Mouse (Mus musculus) limb, embryonic 14.5 days (tissue): Measurements from ENCODE around the gene Anxa3. TPM values are rescaled to one million over a fixed set of nuclear protein-coding genes. Genes with fewer than 3 reads are reported as not detected.

ENCODE experiments used
- ATAC-seq: fragments of 200-750 bp; cut with Nextera tagmentation; 2 replicates; pipeline ENCODE4 v1.8.0; 2017; ENCODE audit warnings: low read depth, moderate number of reproducible peaks, moderate TSS enrichment; ENCODE audit not compliant: low FRiP score
- DNase-seq: peaks from one replicate; pipeline ENCODE4 v3.0.0-alpha.2; 2015; ENCODE audit warnings: low spot score
- H3K27ac ChIP-seq: fragments of 300-500 bp; sonication (generic); replicated peaks from 2 replicates; pipeline ENCODE4 v1.5.1; 2014; ENCODE audit warnings: low read depth, mild to moderate bottlenecking, low read length, moderate library complexity, mixed read lengths
- H3K27me3 ChIP-seq: fragments of 300-500 bp; sonication (generic); 2 replicates; pipeline ENCODE4 v1.6.1; 2014; ENCODE audit warnings: low read length, mixed read lengths; ENCODE audit not compliant: control insufficient read depth, insufficient read depth
- H3K36me3 ChIP-seq: fragments of 300-500 bp; sonication (generic); 2 replicates; pipeline ENCODE4 v1.6.1; 2014; ENCODE audit warnings: mild to moderate bottlenecking, low read length, moderate library complexity, mixed read lengths; ENCODE audit not compliant: control insufficient read depth, insufficient read depth
- H3K4me1 ChIP-seq: fragments of 300-500 bp; sonication (generic); 2 replicates; pipeline ENCODE4 v1.6.1; 2014; ENCODE audit warnings: antibody characterized with exemption, low read length, mixed read lengths; ENCODE audit not compliant: control insufficient read depth, insufficient read depth
- H3K4me2 ChIP-seq: fragments of 300-500 bp; sonication (generic); replicated peaks from 2 replicates; pipeline ENCODE4 v1.6.1; 2014; ENCODE audit warnings: low read depth, mild to moderate bottlenecking, low read length, moderate library complexity; ENCODE audit not compliant: severe bottlenecking
- H3K4me3 ChIP-seq: fragments of 300-500 bp; sonication (generic); replicated peaks from 2 replicates; pipeline ENCODE4 v1.5.1; 2014; ENCODE audit warnings: low read length
- H3K9ac ChIP-seq: fragments of 300-500 bp; sonication (generic); 2 replicates; pipeline ENCODE4 v1.6.1; 2014; ENCODE audit warnings: mild to moderate bottlenecking, low read depth, low read length, moderate library complexity; ENCODE audit not compliant: severe bottlenecking
- H3K9me3 ChIP-seq: fragments of 300-500 bp; sonication (generic); 2 replicates; pipeline ENCODE4 v1.6.1; 2016; ENCODE audit warnings: low read length; ENCODE audit not compliant: control insufficient read depth
- POLR2A ChIP-seq: fragments of 200-500 bp; IDR thresholded peaks from 2 replicates; pipeline ENCODE4 v1.8.0; 2012; ENCODE audit warnings: inconsistent platforms, mild to moderate bottlenecking, moderate library complexity, borderline replicate concordance; ENCODE audit not compliant: insufficient read depth, insufficient read length; ENCODE audit errors: extremely low read depth
- WGBS: fragments of 180-500 bp; shearing (Covaris S2); extraction: QIAGEN DNeasy Blood & Tissue Kit; methylation state at CpG from one replicate; pipeline ENCODE4 v1.1.7; 2014; 5-methylcytosine and 5-hydroxymethylcytosine counted together
- polyA plus RNA-seq, 2 experiments: library from polyadenylated mRNA; depleted of rRNA in 1 of 2; stranded (reverse) in 1 of 2; unstranded in 1 of 2; fragments of >200 nt; fragmentation: Nextera tagmentation in 1 of 2; extraction: Ambion mirVana in 1 of 2; gene quantifications; 2 replicates each; pipeline versions ENCODE4 v1.2.1 to v1.2.3; 2012 to 2014

Anxa3 gene
- polyA plus RNA-seq, 2 experiments: 37.7 to 40.0 TPM

DNA sequence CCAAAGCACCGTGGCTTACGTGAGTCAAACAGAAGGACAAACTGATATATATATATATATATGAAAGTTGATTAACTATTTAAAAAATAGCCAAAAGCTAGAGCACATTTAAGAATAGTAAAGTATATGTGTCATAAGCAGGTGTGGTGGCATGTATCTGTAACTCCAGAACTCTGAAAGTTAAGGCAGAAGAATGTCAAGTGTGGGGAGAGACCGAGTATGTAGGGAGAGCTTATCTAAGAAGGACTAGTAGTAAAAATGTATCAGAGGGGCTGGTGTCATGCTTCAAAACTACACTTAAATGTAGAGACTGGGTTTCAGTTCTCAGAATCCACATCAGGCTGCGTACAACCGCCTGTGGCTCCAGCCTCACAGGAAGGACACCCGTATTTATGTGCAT lies 4.3 kb downstream of the Anxa3 start:
- no peak for TF ChIP-seq POLR2A
- no peak overlapping the region for H3K4me3 ChIP-seq
- ATAC-seq: no peak
- H3K9ac ChIP-seq: no peak overlapping the region
- H3K9me3 ChIP-seq: no peaks in the 10 kb centered on the region
- no peak overlapping the region for H3K27ac ChIP-seq
- H3K4me2 ChIP-seq: no peak overlapping the region
- DNase-seq: no peak
- WGBS: 92% methylated on average over 6 of the region's 6 CpGs
- H3K4me1 ChIP-seq: peaks cover 14% of the 10 kb centered on the region
- no peaks in the 10 kb centered on the region for H3K36me3 ChIP-seq
- no peaks in the 10 kb centered on the region for H3K27me3 ChIP-seq

DNA sequence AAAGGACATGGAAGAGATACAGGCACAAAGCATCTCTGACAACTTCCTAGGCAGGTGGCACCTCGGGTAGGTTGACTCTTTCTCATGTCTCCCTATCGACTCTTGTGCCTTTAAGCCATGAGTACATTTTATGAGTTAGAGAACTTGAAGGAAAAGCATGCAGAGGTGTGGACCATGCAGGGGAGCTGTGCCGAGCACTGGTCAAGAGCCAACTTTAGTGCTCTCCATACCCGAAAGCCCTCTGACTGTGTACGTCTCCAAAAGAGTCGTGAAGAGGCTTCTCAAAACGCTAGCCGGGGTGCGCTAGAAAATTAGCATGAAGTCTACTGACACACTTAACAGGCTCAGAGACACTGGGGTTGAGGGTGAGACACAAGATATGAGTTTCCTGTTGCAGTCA lies 6.0 kb downstream of the Anxa3 start:
- Histone ChIP-seq H3K36me3 (no peaks in the 10 kb centered on the region), H3K27ac (no peak overlapping the region), H3K4me3 (no peak overlapping the region), H3K4me1 (peaks cover 21% of the 10 kb centered on the region), H3K4me2 (no peak overlapping the region), H3K9me3 (no peaks in the 10 kb centered on the region), H3K9ac (no peak overlapping the region), H3K27me3 (no peaks in the 10 kb centered on the region)
- ATAC-seq (no peak), DNase-seq (no peak)
- WGBS: 87% methylated on average over 9 of the region's 9 CpGs
- TF ChIP-seq POLR2A: no peak

DNA sequence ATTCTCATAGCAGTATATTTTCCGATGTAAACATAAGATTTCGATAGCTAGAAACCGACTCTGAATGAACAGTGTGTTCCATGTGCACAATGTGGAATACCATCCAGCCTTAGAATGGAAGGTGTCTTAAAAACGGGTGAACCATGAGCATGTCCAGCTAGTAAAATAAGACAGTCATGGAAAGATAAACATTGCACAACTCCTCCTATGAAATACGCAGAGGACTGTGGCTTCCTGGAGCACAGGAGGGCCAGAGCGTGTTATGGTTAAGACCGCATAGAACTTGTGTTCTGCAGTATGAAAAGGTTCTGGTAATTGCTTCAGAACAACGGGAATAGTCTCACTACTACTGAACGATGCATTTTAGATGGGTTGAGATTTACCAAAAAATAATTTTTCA lies 6.8 kb downstream of the Anxa3 start:
- Histone ChIP-seq H3K27ac (no peak overlapping the region), H3K27me3 (no peaks in the 10 kb centered on the region), H3K4me3 (no peak overlapping the region), H3K36me3 (no peaks in the 10 kb centered on the region), H3K9ac (no peak overlapping the region), H3K9me3 (no peaks in the 10 kb centered on the region), H3K4me2 (no peak overlapping the region), H3K4me1 (peaks cover 22% of the 10 kb centered on the region)
- DNase-seq (no peak), ATAC-seq (no peak)
- WGBS: 89% methylated on average over 9 of the region's 9 CpGs
- TF ChIP-seq POLR2A: no peak

DNA sequence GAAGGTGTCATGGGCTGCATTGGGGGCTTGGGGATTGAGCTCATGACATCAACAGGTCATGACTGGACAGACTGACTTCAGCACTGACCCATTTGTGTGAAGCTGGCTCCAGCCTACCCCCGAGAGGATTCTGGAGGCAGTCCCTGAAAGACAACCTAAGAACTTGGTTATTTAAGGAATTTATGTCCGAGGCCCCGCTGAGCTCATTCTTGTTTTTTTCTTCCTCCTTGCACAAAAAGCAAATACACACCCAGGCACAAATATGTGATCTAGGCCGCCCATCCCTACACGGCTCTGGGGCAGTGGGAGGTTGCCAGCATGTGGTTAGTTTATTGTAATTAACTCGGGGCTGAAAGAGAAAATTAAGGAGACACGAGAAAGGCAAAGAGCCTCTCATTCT lies 9.0 kb downstream of the Anxa3 start:
- Histone ChIP-seq H3K36me3 (no peaks in the 10 kb centered on the region), H3K27me3 (no peaks in the 10 kb centered on the region), H3K9me3 (no peaks in the 10 kb centered on the region), H3K9ac (no peak overlapping the region), H3K27ac (no peak overlapping the region), H3K4me2 (no peak overlapping the region), H3K4me3 (no peak overlapping the region), H3K4me1 (peaks cover 22% of the 10 kb centered on the region)
- WGBS: 7% methylated on average over 7 of the region's 7 CpGs
- TF ChIP-seq POLR2A: no peak
- ATAC-seq (peak; percentile 39; the same call in 1 of the 2 replicates), DNase-seq (no peak)

DNA sequence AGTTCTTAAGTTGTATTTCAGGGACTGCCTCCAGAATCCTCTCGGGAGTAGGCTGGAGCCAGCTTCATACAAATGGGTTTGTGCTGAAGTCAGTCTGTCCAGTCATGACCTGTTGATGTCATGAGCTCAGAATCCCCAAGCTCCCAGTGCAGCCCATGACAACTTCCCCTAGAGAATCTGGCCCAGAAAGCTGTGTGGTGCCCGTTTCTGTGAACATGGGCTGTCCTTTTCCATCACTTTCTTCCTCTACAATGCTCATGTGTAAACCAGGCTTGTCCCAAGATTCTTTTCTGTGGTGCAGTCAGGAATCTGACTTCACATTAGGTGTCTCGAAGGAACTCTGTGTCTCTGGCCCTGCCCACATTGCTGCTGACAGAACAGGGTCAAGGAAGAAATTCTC lies 10.0 kb downstream of the Anxa3 start:
- ATAC-seq (0 out of 2 replicates have a peak, but pooled peaks have one; percentile 27), DNase-seq (no peak)
- Histone ChIP-seq H3K36me3 (no peaks in the 10 kb centered on the region), H3K4me2 (no peak overlapping the region), H3K9ac (no peak overlapping the region), H3K27me3 (no peaks in the 10 kb centered on the region), H3K9me3 (no peaks in the 10 kb centered on the region), H3K4me3 (no peak overlapping the region), H3K27ac (no peak overlapping the region), H3K4me1 (peaks cover 22% of the 10 kb centered on the region)
- no peak for TF ChIP-seq POLR2A
- WGBS: 21% methylated on average over 3 of the region's 3 CpGs

DNA sequence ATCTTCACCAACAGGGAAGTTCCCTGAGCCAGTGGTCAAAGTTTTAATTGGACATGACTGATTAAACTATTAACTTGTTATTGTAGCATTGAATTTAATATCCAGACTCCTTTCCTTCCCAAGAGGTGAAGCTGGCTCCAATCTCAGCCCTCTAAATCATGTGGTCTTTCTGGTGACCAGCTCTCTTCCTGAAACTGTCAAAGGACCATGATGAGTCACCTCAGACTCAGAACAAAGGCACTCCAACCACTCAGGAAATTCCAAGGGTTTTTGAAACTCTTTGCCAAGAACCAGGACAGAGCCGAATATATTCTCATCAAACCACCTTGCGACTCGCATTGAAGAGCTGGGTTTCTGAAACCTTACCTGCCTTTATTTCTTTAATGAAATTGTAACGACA lies 11.2 kb downstream of the Anxa3 start:
- no peak for TF ChIP-seq POLR2A
- Histone ChIP-seq H3K27ac (no peak overlapping the region), H3K9ac (no peak overlapping the region), H3K4me3 (no peak overlapping the region), H3K36me3 (no peaks in the 10 kb centered on the region), H3K27me3 (no peaks in the 10 kb centered on the region), H3K4me1 (peaks cover 22% of the 10 kb centered on the region), H3K9me3 (no peaks in the 10 kb centered on the region), H3K4me2 (no peak overlapping the region)
- 61% methylated on average over 4 of the region's 4 CpGs for WGBS
- DNase-seq (no peak), ATAC-seq (no peak)
